Mouse (Mus musculus) stomach, postnatal 0 days (tissue): Measurements from ENCODE around the gene Calcoco1. TPM values are rescaled to one million over a fixed set of nuclear protein-coding genes. Genes with fewer than 3 reads are reported as not detected.

Experiments used
- ATAC-seq: fragments of 200-750 bp; cut with Nextera tagmentation; 2 replicates; pipeline ENCODE4 v1.8.0; 2017; ENCODE audit not compliant: low FRiP score, low TSS enrichment
- DNase-seq: peaks from one replicate; pipeline ENCODE4 v3.0.0-alpha.2; 2016; ENCODE audit warnings: low spot score
- H3K27ac ChIP-seq: fragments of 300-500 bp; sonication (generic); replicated peaks from 2 replicates; pipeline ENCODE4 v1.5.1; 2014; ENCODE audit warnings: mild to moderate bottlenecking, control low read depth
- H3K27me3 ChIP-seq: fragments of 300-500 bp; sonication (generic); 2 replicates; pipeline ENCODE4 v1.6.1; 2014; ENCODE audit warnings: low read length; ENCODE audit not compliant: control insufficient read depth, insufficient read depth
- H3K36me3 ChIP-seq: fragments of 300-500 bp; sonication (generic); 2 replicates; pipeline ENCODE4 v1.6.1; 2014; ENCODE audit warnings: low read length, mixed read lengths; ENCODE audit not compliant: control insufficient read depth, insufficient read depth
- H3K4me1 ChIP-seq: fragments of 300-500 bp; sonication (generic); replicated peaks from 2 replicates; pipeline ENCODE4 v1.6.1; 2014; ENCODE audit warnings: antibody characterized with exemption; ENCODE audit not compliant: control insufficient read depth, insufficient read depth
- H3K4me2 ChIP-seq: fragments of 300-500 bp; sonication (generic); replicated peaks from 2 replicates; pipeline ENCODE4 v1.6.1; 2014; ENCODE audit warnings: low read depth, mild to moderate bottlenecking, control low read depth, moderate library complexity
- H3K4me3 ChIP-seq: fragments of 300-500 bp; sonication (generic); 2 replicates; pipeline ENCODE4 v1.5.1; 2014; ENCODE audit warnings: low read depth, low read length, control low read depth
- H3K9ac ChIP-seq: fragments of 300-500 bp; sonication (generic); 2 replicates; pipeline ENCODE4 v1.6.1; 2014; ENCODE audit warnings: mild to moderate bottlenecking, low read length, control low read depth, mixed read lengths
- H3K9me3 ChIP-seq: fragments of 300-500 bp; sonication (generic); 2 replicates; pipeline ENCODE4 v1.6.1; 2016; ENCODE audit warnings: low read length; ENCODE audit not compliant: control insufficient read depth
- CTCF ChIP-seq: IDR thresholded peaks from 2 replicates; pipeline ENCODE4 v1.5.1; 2016; ENCODE audit warnings: antibody characterized with exemption, low read depth, mild to moderate bottlenecking, moderate library complexity
- EP300 ChIP-seq: optimal IDR thresholded peaks from 2 replicates; pipeline ENCODE3; 2016; ENCODE audit warnings: antibody characterized with exemption
- WGBS: fragments of 180-500 bp; shearing (Covaris S2); extraction: QIAGEN DNeasy Blood & Tissue Kit; methylation state at CpG from one replicate; pipeline ENCODE4 v1.1.7; 2014; 5-methylcytosine and 5-hydroxymethylcytosine counted together
- polyA plus RNA-seq: library from polyadenylated mRNA; unstranded; fragments of >200 nt; fragmentation: Nextera tagmentation; extraction: Ambion mirVana; gene quantifications from 2 replicates; pipeline ENCODE4 v1.2.1, GENCODE M21; 2015

The Calcoco1 gene
- polyA plus RNA-seq, 1 experiment from 2014 or later, result 25.5 TPM

DNA sequence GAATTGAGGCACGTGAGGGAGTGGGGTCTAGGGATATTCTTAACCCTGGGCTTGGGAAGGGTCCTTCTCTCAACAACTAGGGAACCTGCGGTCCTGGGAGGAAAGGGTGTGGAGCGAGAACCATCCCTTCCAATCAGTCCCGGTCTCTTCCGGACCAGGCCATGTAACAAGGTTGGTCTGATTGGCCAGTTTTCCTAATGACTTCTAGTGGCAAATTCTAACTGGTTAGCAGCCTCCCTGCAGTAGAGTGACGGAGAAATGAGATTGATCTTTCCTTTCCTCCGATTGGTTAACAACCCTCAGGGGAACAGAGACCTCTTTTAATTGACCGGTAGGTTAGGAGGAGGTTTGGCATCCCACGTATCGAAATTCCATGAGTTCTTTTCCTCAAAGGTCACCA, 48.4 kb downstream of the Calcoco1 start:
- peak overlapping the region; percentile 91 for H3K4me2 ChIP-seq
- H3K9me3 ChIP-seq, result no peaks in the 10 kb centered on the region
- H3K9ac ChIP-seq, result no peak overlapping the region; the same call in 1 of the 2 replicates
- ATAC-seq, result peak; percentile 75
- TF ChIP-seq CTCF (no peak), EP300 (no peak)
- H3K4me1 ChIP-seq, result no peaks in the 10 kb centered on the region
- H3K27me3 ChIP-seq, result no peaks in the 10 kb centered on the region
- peak overlapping the region; percentile 99 for H3K27ac ChIP-seq
- no peaks in the 10 kb centered on the region for H3K36me3 ChIP-seq
- peak; percentile 55 for DNase-seq
- peak overlapping the region; percentile 54 for H3K4me3 ChIP-seq
- WGBS, result 4% methylated on average over 10 of the region's 10 CpGs

DNA sequence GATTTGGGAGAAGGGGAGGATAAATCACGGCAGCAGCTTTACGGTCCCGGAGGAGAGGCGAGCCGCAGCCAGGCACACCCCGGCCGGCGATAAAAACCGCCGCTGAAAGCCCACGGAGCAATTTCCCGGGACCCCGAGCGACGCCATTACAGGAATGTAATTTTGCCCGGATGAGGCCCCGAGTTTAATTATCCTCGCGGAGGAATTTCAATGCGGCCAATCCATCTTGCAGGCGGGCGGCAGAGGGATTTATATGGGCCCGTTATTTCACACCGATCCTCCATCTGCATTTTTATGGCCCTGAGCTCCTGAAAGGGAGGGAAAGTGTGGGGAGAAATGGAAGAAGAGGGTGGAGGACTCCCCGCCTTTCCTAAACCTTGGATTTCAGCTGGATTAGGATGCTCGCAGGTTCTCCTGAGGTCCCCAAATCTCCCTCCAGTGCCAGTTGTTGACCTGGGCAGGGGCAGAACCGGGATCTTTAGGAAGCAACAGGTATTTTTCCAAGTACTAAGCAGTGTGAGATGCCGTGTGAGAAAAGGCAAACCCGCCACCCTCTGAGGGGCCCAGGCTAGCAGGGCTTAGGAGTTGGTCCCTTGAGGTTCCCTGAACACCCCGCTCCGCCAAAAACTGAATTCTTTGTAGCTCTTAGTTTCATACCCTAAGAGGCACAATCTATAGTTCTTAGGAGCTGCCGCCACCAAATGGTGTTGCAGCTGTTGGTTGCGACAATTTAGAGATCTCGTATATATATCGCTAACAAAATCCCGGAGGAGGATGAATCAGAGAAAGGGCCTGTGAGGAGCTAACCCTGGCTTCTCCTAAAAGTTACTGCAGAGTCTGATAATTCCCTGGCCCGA, 49.5 kb downstream of the Calcoco1 start, which contains the start of gene Atp5g2:
Atp5g2 (minus strand) TSS at position 138 of the 857 bp plus-strand sequence.
- no peaks in the 10 kb centered on the region for H3K4me1 ChIP-seq
- H3K27ac ChIP-seq, result peak within 1 kb of the TSS; percentile 99
- peak within 1 kb of the TSS; percentile 83 for H3K9ac ChIP-seq
- peak within 1 kb of the TSS; percentile 91 for H3K4me2 ChIP-seq
- no peaks in the 10 kb centered on the region for H3K27me3 ChIP-seq
- no peaks in the 10 kb centered on the region for H3K9me3 ChIP-seq
- H3K4me3 ChIP-seq, result peak within 1 kb of the TSS; percentile 54
- ATAC-seq (no peak), DNase-seq (no peak)
- H3K36me3 ChIP-seq, result no peaks in the 10 kb centered on the region
- no peak for TF ChIP-seq CTCF
- no peak for TF ChIP-seq EP300
- WGBS, result 4% methylated on average over 37 of the region's 37 CpGs

- TF ChIP-seq CTCF (peak; percentile 14; the same call in 1 of the 2 replicates), EP300 (no peak)
- ATAC-seq (peak; percentile 69), DNase-seq (peak; percentile 86)
- Histone ChIP-seq H3K27me3 (no peaks in the 10 kb centered on the region), H3K27ac (peak overlapping the region; percentile 99), H3K36me3 (peaks cover 6% of the 10 kb centered on the region; the same call in 1 of the 2 replicates), H3K4me1 (no peaks in the 10 kb centered on the region), H3K4me2 (peak overlapping the region; percentile 91), H3K9ac (peak overlapping the region; percentile 83), H3K4me3 (peak overlapping the region; percentile 54), H3K9me3 (no peaks in the 10 kb centered on the region)
- under 1% methylated on average over 33 of the region's 34 CpGs for WGBS
These were observed 50.2 kb downstream of the Calcoco1 start for GRCm38 (mm10) chr15:102671721-102672214.

DNA sequence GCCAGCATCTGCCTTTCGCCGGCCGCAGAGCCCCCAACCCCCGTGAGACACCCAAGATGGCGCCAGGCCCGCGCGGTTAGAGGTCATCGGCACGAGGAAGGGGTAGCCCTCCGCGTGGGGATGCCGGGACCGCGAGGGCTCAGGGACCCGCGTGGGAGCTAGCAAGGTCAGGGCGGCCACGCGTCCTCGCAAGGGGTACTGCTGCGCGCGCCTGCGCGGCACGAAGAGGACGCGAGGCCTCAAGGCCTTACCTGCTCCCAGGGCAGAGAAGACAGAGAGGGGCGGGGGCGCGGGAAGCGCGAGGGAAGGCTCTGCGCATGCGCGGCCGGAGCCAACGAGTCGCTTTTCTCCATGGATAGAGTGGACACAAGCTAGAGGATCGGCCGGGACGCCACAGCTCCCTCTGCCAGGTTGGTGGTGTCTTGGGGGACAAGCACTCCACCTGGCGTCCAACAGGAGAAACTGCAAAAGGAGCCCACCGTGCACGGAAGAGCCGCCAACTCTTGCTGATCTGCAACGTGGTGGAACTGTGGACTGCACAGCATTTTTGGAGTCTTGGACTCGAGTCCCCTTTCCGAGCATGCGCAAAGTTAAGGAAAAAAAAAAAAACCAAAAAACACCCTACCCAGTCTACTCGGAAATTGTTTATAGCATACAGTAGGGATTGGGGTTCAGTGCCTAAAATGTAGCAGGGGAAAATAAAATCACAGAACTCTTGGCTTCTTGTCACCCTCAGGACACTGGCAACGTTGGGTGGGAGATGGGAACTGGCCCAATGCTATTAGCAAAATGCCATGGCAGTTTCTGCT, 51.0 kb downstream of the Calcoco1 start:
- Histone ChIP-seq H3K36me3 (peaks cover 10% of the 10 kb centered on the region; the same call in 1 of the 2 replicates), H3K27me3 (no peaks in the 10 kb centered on the region), H3K4me2 (peak overlapping the region; percentile 91), H3K9me3 (no peaks in the 10 kb centered on the region), H3K9ac (peak overlapping the region; percentile 97), H3K4me1 (no peaks in the 10 kb centered on the region), H3K4me3 (peak overlapping the region; percentile 82), H3K27ac (peak overlapping the region; percentile 99)
- peak; percentile 99 for DNase-seq
- under 1% methylated on average over 53 of the region's 53 CpGs for WGBS
- ATAC-seq, result peak; percentile 94
- TF ChIP-seq CTCF (peak; percentile 99), EP300 (no peak)

GRCm38 (mm10) chr15:102670281-102670680, 51.7 kb downstream of the Calcoco1 start:
- ATAC-seq, result no peak

More at GRCm38 (mm10) chr15:102670281-102670680, 51.7 kb downstream of the Calcoco1 start:
- no peak for DNase-seq
- H3K4me2 ChIP-seq, result peak overlapping the region; percentile 91
- TF ChIP-seq EP300 (no peak), CTCF (no peak)
- peak overlapping the region; percentile 82 for H3K4me3 ChIP-seq
- H3K27me3 ChIP-seq, result no peaks in the 10 kb centered on the region
- 3% methylated on average over 6 of the region's 6 CpGs for WGBS
- H3K36me3 ChIP-seq, result peaks cover 10% of the 10 kb centered on the region; the same call in 1 of the 2 replicates
- no peaks in the 10 kb centered on the region for H3K4me1 ChIP-seq
- no peaks in the 10 kb centered on the region for H3K9me3 ChIP-seq
- H3K9ac ChIP-seq, result peak overlapping the region; percentile 97
- H3K27ac ChIP-seq, result peak overlapping the region; percentile 94
